ENCODE assay signal across 10 mouse cellular contexts in the genomic region with DNA sequence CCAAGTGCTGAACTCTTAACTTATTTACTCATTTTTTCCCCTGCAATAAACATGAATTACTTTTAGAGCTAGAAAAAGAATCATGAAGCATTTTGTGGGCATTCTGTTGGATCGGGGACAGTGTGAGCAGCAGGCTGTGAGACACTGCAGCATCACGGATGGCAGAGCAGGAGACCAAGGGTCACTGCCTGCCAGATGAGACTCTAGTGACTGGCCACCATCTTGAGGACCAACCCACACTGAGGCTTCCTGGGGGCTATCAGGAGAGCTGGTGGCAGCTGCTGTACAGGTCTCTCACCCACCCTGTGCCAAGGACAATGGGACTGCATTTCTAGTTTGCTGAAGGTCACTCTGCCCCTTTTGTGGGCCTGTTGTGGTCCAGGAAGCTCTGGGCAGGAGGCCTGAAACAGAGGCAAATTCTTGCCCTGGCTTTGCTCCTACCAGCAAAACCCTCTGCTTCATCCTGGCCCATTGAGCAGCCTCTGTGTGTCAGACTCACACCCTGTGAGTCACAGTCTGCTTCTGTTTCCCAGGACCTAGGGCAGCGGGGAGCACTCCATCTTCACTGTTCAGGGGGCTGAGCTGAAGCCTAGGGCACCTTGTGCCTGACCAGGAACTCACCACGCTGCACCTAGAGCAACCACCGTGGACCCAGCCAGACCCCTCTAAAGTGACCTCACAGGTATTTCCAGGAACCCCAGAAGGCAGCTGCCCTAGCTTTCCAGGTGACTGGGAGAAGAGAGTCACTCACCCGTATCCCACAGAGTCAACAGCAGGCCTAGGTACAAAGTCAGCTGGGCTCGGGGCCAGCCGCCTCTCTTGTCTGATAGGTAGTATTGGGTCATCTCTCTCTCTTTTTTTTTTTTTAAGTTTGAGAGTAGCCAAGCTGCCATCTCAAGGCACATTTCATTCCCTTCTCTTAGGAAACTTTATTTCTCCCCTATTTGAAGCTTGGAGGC. TPM values are rescaled to one million over a fixed set of nuclear protein-coding genes. Genes with fewer than 3 reads are reported as not detected.
DNase-seq lines count a peak whose midpoint lies in the region; ATAC-seq and TF ChIP-seq lines count a peak whose summit lies in the region.
"Had no signal": no experiment of that assay in that cellular context is flagged by ENCODE, and none has a peak within 500 bp of the region (broad histone marks: within the 10 kb centered on the region; RNA-seq: fewer than 3 reads in every experiment).

No protein-coding gene starts in this region.

- H3K27me3 ChIP-seq in midbrain, embryonic 13.5 days: no peaks in the 10 kb centered on the region
- H3K27me3 ChIP-seq in midbrain, embryonic 14.5 days (ENCODE audit: control insufficient read depth, insufficient read depth, low read length): no peaks in the 10 kb centered on the region
- no peaks in the 10 kb centered on the region for H3K27me3 ChIP-seq in forebrain, embryonic 14.5 days (replicated peaks; ENCODE audit: control insufficient read depth, insufficient read depth, low read length)
- H3K27me3 ChIP-seq in kidney, embryonic 16.5 days (ENCODE audit: insufficient read depth, low read length): no peaks in the 10 kb centered on the region
- H3K27me3 ChIP-seq in stomach, postnatal 0 days (ENCODE audit: control insufficient read depth, insufficient read depth, low read length): no peaks in the 10 kb centered on the region

- DNase-seq in midbrain, embryonic 14.5 days: no peak
- no peak for DNase-seq in forebrain, embryonic 14.5 days (ENCODE audit: low spot score)
- peak; percentile 88 for DNase-seq in stomach, postnatal 0 days (ENCODE audit: low spot score)
- no peak for DNase-seq in layer of hippocampus, postnatal 25 days (ENCODE audit: extremely low spot score in 1 of 2, low spot score in 1 of 2)
- no peak for DNase-seq in thymus, postnatal 36 days
- DNase-seq: lung, embryonic 14.5 days had no signal

- H3K9me3 ChIP-seq in midbrain, embryonic 13.5 days: no peaks in the 10 kb centered on the region
- H3K9me3 ChIP-seq in midbrain, embryonic 14.5 days (ENCODE audit: control insufficient read depth, low read length): no peaks in the 10 kb centered on the region
- H3K9me3 ChIP-seq in forebrain, embryonic 14.5 days (replicated peaks; ENCODE audit: control insufficient read depth, low read length): no peaks in the 10 kb centered on the region
- H3K9me3 ChIP-seq in kidney, embryonic 16.5 days (ENCODE audit: low read length): no peaks in the 10 kb centered on the region
- no peaks in the 10 kb centered on the region for H3K9me3 ChIP-seq in stomach, postnatal 0 days (ENCODE audit: control insufficient read depth, low read length)

- ATAC-seq in midbrain, embryonic 13.5 days: no peak
- no peak for ATAC-seq in midbrain, embryonic 14.5 days (ENCODE audit: low FRiP score, low TSS enrichment)
- no peak; the same call in 1 of the 2 replicates for ATAC-seq in forebrain, embryonic 14.5 days
- ATAC-seq in kidney, embryonic 16.5 days (ENCODE audit: low FRiP score, low TSS enrichment): peak; percentile 68
- ATAC-seq in stomach, postnatal 0 days (ENCODE audit: low FRiP score, low TSS enrichment): peak; percentile 90
- ATAC-seq in activated CD4-positive, CD25-positive, alpha-beta regulatory T cell, adult 4 months: no peak

- TF ChIP-seq EP300 in stomach, postnatal 0 days (optimal IDR thresholded peaks at IDR 0.05): no peak

- no peaks in the 10 kb centered on the region for H3K36me3 ChIP-seq in midbrain, embryonic 13.5 days
- H3K36me3 ChIP-seq in midbrain, embryonic 14.5 days (ENCODE audit: control insufficient read depth, insufficient read depth, low read length): no peaks in the 10 kb centered on the region
- no peaks in the 10 kb centered on the region for H3K36me3 ChIP-seq in forebrain, embryonic 14.5 days (ENCODE audit: control insufficient read depth, insufficient read depth, low read length)
- no peaks in the 10 kb centered on the region for H3K36me3 ChIP-seq in kidney, embryonic 16.5 days (ENCODE audit: insufficient read depth, low read length)
- no peaks in the 10 kb centered on the region for H3K36me3 ChIP-seq in stomach, postnatal 0 days (ENCODE audit: control insufficient read depth, insufficient read depth, low read length)

- no peak overlapping the region for H3K4me3 ChIP-seq in midbrain, embryonic 13.5 days (replicated peaks)
- H3K4me3 ChIP-seq in midbrain, embryonic 14.5 days (replicated peaks; ENCODE audit: low read depth, low read length): no peak overlapping the region
- H3K4me3 ChIP-seq in forebrain, embryonic 14.5 days (ENCODE audit: low read depth, low read length): no peak overlapping the region
- H3K4me3 ChIP-seq in kidney, embryonic 16.5 days (ENCODE audit: low read length): no peak overlapping the region
- no peak overlapping the region for H3K4me3 ChIP-seq in stomach, postnatal 0 days (ENCODE audit: low read depth, low read length)
- H3K4me3 ChIP-seq: erythroblast, embryonic 14.5 days had no signal

- peak overlapping the region; percentile 39 for H3K27ac ChIP-seq in midbrain, embryonic 13.5 days
- H3K27ac ChIP-seq in midbrain, embryonic 14.5 days (replicated peaks; ENCODE audit: low read depth, low read length): no peak overlapping the region
- H3K27ac ChIP-seq in forebrain, embryonic 14.5 days (ENCODE audit: low read depth, low read length): peak overlapping the region; percentile 66
- peak overlapping the region; percentile 92 for H3K27ac ChIP-seq in kidney, embryonic 16.5 days (ENCODE audit: low read length)
- H3K27ac ChIP-seq in stomach, postnatal 0 days (replicated peaks): peak overlapping the region; percentile 84

- H3K4me1 ChIP-seq in midbrain, embryonic 13.5 days (replicated peaks): peaks cover 5% of the 10 kb centered on the region; the same call in 1 of the 2 replicates
- H3K4me1 ChIP-seq in midbrain, embryonic 14.5 days (ENCODE audit: control insufficient read depth, insufficient read depth, low read length): 0 out of 2 replicates have a peak, but pooled peaks cover 4% of the 10 kb centered on the region
- H3K4me1 ChIP-seq in forebrain, embryonic 14.5 days (ENCODE audit: control insufficient read depth, insufficient read depth, low read length): peaks cover 6% of the 10 kb centered on the region; the same call in 1 of the 2 replicates
- peaks cover 22% of the 10 kb centered on the region for H3K4me1 ChIP-seq in kidney, embryonic 16.5 days (ENCODE audit: insufficient read depth, low read length)
- no peaks in the 10 kb centered on the region for H3K4me1 ChIP-seq in stomach, postnatal 0 days (replicated peaks; ENCODE audit: control insufficient read depth, insufficient read depth)

- no peak overlapping the region for H3K4me2 ChIP-seq in midbrain, embryonic 13.5 days (replicated peaks)
- H3K4me2 ChIP-seq in midbrain, embryonic 14.5 days (ENCODE audit: low read length): no peak overlapping the region
- H3K4me2 ChIP-seq in forebrain, embryonic 14.5 days (ENCODE audit: low read length): no peak overlapping the region
- H3K4me2 ChIP-seq in kidney, embryonic 16.5 days (replicated peaks; ENCODE audit: low read depth, low read length): no peak overlapping the region
- H3K4me2 ChIP-seq in stomach, postnatal 0 days (replicated peaks; ENCODE audit: low read depth): no peak overlapping the region
- H3K4me2 ChIP-seq: lung, embryonic 14.5 days had no signal

- whole genome bisulfite sequencing in midbrain, embryonic 13.5 days: 76% methylated on average over 8 of the region's 8 CpGs
- 73% methylated on average over 8 of the region's 8 CpGs for WGBS in midbrain, embryonic 14.5 days
- WGBS in forebrain, embryonic 14.5 days: 77% methylated on average over 8 of the region's 8 CpGs
- 46% methylated on average over 8 of the region's 8 CpGs for WGBS in kidney, embryonic 16.5 days
- WGBS in stomach, postnatal 0 days: 57% methylated on average over 8 of the region's 8 CpGs

- no peak overlapping the region for H3K9ac ChIP-seq in midbrain, embryonic 13.5 days (replicated peaks)
- H3K9ac ChIP-seq in midbrain, embryonic 14.5 days (replicated peaks; ENCODE audit: low read length): no peak overlapping the region
- H3K9ac ChIP-seq in forebrain, embryonic 14.5 days (ENCODE audit: low read length): no peak overlapping the region
- H3K9ac ChIP-seq in kidney, embryonic 16.5 days (replicated peaks; ENCODE audit: low read length): peak overlapping the region; percentile 16
- H3K9ac ChIP-seq in stomach, postnatal 0 days (ENCODE audit: low read length): no peak overlapping the region
- H3K9ac ChIP-seq: lung, embryonic 14.5 days had no signal

- TF ChIP-seq CTCF in stomach, postnatal 0 days (IDR thresholded peaks at IDR 0.05; ENCODE audit: low read depth): no peak

RNA-seq across cellular contexts. Expression of a gene that starts 40.2 kb away (rescaled TPM):
- polyA plus RNA-seq in midbrain, embryonic 13.5 days (2015; fragmentation: Nextera tagmentation; extraction: Ambion mirVana): 84.6 and 87.2 TPM in 2 replicates
- polyA plus RNA-seq in midbrain, embryonic 14.5 days (2014; fragmentation: Nextera tagmentation; extraction: Ambion mirVana): 76.0 and 92.8 TPM in 2 replicates
- 86.9 and 95.9 TPM in 2 replicates for polyA plus RNA-seq in forebrain, embryonic 14.5 days (2014; fragmentation: Nextera tagmentation; extraction: Ambion mirVana)
- 84.2 and 87.4 TPM in 2 replicates for polyA plus RNA-seq in kidney, embryonic 16.5 days (2015; fragmentation: Nextera tagmentation; extraction: Ambion mirVana)
- 68.1 and 70.1 TPM in 2 replicates for polyA plus RNA-seq in stomach, postnatal 0 days (2015; fragmentation: Nextera tagmentation; extraction: Ambion mirVana)
- polyA plus RNA-seq in activated CD4-positive, CD25-positive, alpha-beta regulatory T cell, adult 4 months (2017; shearing (Covaris generic)): 100 to 1,000 TPM; 109 to 128 TPM
- 10 to 100 TPM; 29.1 to 30.9 TPM for total RNA-seq in layer of hippocampus, postnatal 25 days (2021)

RNA-seq across cellular contexts. Expression of a gene that starts 56.9 kb away (rescaled TPM):
- 5.0 and 5.4 TPM in 2 replicates for polyA plus RNA-seq in midbrain, embryonic 13.5 days (2015; fragmentation: Nextera tagmentation; extraction: Ambion mirVana)
- polyA plus RNA-seq in midbrain, embryonic 14.5 days (2014; fragmentation: Nextera tagmentation; extraction: Ambion mirVana): 3.1 and 3.2 TPM in 2 replicates
- 3.2 and 3.5 TPM in 2 replicates for polyA plus RNA-seq in forebrain, embryonic 14.5 days (2014; fragmentation: Nextera tagmentation; extraction: Ambion mirVana)
- 17.3 and 18.1 TPM in 2 replicates for polyA plus RNA-seq in kidney, embryonic 16.5 days (2015; fragmentation: Nextera tagmentation; extraction: Ambion mirVana)
- 2.6 and 3.0 TPM in 2 replicates for polyA plus RNA-seq in stomach, postnatal 0 days (2015; fragmentation: Nextera tagmentation; extraction: Ambion mirVana)
- 1 to 10 TPM; 3.7 to 5.8 TPM for polyA plus RNA-seq in activated CD4-positive, CD25-positive, alpha-beta regulatory T cell, adult 4 months (2017; shearing (Covaris generic))
- 1 to 10 TPM in 1 of 2 experiments, under 1 TPM in 1; 0.84 to 1.3 TPM for total RNA-seq in layer of hippocampus, postnatal 25 days (2021)

Comparison
In these comparisons a context has a peak if more than half of its experiments do, and no peak if none do; other contexts are left out.
1. ATAC-seq: peak in kidney, embryonic 16.5 days (single experiment) and stomach, postnatal 0 days (single experiment); none in midbrain, embryonic 13.5 days (single experiment), midbrain, embryonic 14.5 days (single experiment), forebrain, embryonic 14.5 days (single experiment) and activated CD4-positive, CD25-positive, alpha-beta regulatory T cell, adult 4 months (single experiment).